Mouse (Mus musculus) mesoderm, embryonic 11.5 days (tissue): Measurements from ENCODE around the gene Ptprt.
"Not testable (repeated sequence)": the region's sequence is repeated elsewhere in the genome, so short reads cannot be mapped to it uniquely, and the experiment has no call there.

Experiments used
- DNase-seq: peaks from one replicate; pipeline ENCODE4 v3.0.0-alpha.2; 2012; ENCODE audit warnings: low read depth, low spot score

Ptprt gene

DNA sequence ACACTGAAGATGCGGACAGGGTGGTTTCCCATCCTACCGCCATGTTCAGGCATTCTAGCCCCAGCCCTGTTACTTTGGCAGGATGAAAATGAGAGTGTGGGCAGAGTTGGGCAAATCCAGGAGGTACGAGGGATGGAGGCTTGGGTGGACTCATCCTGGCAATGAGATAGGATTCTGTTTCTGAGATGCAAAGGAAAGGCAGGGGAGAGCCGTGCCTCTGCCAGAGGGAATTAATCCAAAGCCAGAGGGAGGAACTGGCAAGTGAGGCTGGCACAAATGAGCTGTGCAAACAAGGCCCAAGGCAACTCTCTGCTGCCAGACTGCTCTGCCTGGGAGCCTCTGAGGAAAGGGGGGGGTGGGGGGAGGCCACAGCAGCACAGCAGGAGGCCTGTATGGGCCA lies 441.4 kb downstream of the Ptprt start:
- no peak for DNase-seq

DNA sequence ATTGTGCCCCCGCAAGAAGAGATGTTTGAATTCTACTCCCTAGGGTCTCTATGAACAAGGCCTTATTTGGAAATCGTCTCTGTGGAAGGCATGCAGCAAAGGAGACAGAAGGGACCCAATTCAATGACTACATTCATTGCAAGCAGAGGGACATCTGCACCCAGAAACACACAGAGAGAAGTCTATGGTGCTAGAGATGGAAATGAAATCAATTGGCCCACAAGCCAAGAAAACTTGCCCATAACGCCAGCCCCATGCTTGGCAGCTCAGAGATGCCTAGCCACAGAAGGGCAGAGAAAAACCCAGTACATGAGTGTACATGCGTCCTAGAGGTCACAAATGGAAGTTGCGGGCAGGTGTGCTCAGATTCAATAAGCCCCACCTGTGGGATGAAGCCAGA lies 443.1 kb downstream of the Ptprt start:
- DNase-seq, result no peak

DNA sequence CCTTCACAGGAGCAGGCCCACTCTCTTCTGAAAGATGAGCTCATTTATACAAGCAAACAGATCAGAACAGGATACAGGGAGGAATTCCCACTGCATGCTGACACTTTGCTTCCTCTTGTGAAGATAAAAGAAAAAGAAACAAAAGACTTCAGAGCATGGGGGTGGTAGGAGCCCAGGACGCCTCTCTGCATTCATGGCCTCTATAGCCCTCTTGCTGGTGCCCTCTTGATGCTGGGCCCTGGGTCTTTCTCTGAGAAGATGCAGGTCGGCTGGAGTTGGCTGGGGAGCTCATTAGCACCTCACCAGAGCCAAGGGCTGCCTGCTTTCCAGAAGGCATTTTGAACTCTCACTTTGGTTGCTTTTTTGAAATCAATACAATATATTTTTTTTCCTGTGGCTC lies 448.6 kb downstream of the Ptprt start:
- no peak for DNase-seq

GRCm38 (mm10) chr2:162210564-162210963 lies 450.4 kb downstream of the Ptprt start:
- no peak for DNase-seq

GRCm38 (mm10) chr2:162197316-162197715 lies 463.6 kb downstream of the Ptprt start:
- no peak for DNase-seq

- DNase-seq, result no peak
Observed at GRCm38 (mm10) chr2:162182621-162183475, 478.1 kb downstream of the Ptprt start.

DNA sequence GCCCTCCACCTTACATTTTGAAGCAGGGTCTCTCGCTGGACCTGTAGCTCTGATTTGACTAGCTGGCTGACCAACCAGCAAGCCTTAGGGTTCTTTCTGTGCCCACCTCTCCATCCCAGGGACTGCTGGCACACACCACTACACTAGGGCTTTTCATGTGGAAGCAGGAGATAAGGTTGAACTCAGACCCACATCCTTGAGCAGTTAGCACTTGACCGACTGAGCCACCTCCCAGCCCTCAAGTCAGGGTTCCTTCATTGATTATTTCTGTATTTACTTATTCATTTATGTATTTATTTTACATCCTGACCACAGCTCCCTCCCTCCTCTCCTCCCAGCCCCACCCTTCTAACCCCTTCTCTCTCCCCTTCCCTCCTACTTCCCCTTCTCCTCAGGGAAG lies 479.1 kb downstream of the Ptprt start:
- DNase-seq, result no peak

DNA sequence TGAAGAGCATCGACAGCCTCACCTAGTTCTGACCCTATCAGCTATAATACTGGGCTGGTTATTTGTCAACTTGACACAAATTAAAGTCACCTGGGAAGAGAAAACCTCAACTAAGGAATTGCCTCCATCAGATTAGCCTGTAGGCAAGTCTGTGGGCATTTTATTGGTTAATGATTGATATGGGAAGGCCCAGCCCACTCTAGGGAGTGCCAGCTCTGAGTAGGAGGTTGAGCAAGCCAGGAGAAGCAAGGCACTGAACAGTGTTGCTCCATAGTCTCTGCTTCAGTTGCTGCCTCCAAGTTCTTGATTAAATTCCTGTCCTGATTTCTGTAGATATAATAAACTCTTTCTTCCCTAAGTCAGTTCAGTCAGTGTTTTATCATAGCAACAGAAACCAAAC lies 488.4 kb downstream of the Ptprt start:
- no peak for DNase-seq

DNA sequence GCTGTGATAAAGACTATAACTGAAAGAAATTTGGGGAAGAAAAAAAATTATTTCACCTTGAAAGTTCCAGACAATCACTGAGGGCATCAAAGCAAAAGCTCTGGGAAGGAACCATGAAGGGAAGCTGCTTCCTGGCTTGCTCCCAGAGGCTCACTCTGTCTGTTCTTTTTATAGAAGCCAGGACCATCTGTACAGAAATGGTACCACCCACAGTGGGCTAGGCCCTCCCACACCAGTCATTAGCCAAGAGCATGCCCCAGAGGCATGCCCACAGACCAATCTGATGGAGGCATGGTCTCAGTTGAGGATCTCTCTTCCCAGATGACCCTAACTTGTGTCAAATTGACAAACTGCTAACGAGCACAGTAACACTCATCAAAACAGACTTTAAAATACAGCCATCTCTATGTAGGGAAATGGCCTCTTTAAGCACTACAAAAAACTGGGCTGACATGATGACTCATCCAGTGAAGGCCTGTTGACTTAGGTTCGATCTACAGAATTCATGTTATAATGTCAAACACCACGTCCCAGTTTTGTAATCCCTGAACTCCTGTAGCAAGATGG lies 519.0 kb downstream of the Ptprt start:
- no peak for DNase-seq

- DNase-seq, result not testable (repeated sequence)
Observed at GRCm38 (mm10) chr2:162136176-162136575, 524.8 kb downstream of the Ptprt start.

DNA sequence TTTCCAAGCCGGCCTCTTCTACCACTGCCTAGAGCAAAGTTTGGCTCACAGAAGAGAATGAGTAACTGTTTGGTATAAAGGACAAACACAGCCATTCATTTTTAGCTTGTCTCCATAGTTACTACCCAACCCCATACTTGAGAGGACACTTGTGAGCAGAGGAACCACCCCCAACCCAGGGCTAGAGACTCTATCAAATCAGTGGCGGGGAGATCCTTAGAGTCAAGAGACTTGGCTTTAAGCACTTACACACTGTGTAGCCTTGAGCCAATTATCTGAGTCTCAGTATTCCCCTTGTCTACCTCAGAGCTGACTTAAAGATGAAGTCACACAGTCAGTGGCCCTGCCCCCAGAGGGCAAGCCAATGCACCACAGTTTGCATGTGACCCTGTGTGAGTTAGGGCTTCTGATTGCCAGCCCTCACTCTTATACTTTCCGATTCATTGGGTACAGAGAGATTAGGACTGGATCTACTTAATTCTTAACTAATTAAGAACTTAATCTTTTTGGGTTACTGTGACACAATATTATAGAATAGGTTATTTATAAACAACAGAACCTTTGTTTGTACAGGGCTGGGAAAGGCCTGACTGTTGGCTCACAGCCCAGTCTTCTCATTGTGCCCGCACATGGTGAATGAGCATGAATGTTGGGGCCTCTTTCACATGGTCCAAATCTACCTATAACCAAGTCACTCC lies 529.2 kb downstream of the Ptprt start:
- no peak for DNase-seq

GRCm38 (mm10) chr2:162129896-162130295 lies 531.1 kb downstream of the Ptprt start:
- no peak for DNase-seq

GRCm38 (mm10) chr2:162118041-162118440 lies 542.9 kb downstream of the Ptprt start:
- no peak for DNase-seq

DNA sequence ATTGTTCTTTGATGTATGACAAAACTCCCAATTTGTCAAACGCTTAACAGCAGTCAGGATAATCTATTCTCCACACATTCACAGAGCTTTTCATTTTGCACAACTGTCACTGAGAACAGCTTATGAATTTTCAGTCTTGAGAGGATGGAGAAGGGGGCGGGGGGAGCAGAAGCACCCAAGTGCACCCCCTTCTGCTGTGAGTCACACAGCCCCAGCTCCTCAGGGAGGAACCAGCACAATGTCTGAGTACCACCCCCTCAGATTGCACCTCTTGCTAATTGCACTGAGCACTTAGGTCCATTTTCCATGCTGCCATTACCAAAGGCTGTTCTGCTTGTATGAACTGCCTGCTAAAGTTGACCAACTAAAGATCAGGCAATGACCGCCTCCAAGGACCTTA lies 578.6 kb downstream of the Ptprt start:
- no peak for DNase-seq

- DNase-seq, result no peak
Observed at GRCm38 (mm10) chr2:162080717-162081398, 580.1 kb downstream of the Ptprt start.

- no peak for DNase-seq
Observed at GRCm38 (mm10) chr2:162078571-162079280, 582.2 kb downstream of the Ptprt start.

DNA sequence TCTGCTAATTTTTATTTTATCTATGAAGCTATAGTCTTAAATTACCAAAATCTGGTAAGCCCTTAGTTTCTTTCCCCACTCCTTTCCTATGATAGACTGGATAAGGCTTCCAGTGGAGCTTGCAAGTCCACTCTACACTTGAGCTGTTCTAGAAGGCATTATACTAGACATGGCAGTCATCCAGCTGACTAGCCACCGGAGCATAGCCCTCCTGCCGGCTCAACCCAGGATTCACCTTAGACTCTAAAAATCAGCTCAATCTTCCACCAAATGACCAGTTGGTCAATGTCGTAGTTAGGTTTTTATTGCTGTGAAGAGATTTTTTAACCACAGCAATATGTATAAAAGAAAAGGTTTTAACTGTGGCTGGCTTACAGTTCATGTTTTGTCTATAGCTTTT lies 608.1 kb downstream of the Ptprt start:
- no peak for DNase-seq

GRCm38 (mm10) chr2:162050198-162050597 lies 610.7 kb downstream of the Ptprt start:
- DNase-seq, result no peak

DNA sequence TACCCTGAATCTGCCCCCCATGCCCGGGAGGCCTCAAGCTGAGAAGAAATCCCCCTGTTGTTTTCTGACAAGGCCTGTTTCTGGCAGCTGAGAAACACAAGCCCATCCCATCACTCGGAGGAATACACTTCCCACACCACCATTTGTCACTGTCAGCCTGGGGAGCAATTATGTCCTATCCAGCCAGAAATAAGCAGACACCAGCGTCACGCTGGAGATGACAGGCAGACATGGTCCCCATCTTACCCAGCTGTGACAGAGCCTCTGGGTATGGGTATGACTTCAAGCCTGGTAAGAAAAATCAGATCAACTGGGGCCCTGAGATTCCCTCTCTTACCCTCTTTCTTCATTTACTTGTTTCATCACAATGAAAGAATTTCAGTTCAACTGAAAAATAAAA lies 625.3 kb downstream of the Ptprt start:
- DNase-seq, result no peak

- peak; percentile 61 for DNase-seq
Observed at GRCm38 (mm10) chr2:162031636-162032035, 629.3 kb downstream of the Ptprt start.

DNA sequence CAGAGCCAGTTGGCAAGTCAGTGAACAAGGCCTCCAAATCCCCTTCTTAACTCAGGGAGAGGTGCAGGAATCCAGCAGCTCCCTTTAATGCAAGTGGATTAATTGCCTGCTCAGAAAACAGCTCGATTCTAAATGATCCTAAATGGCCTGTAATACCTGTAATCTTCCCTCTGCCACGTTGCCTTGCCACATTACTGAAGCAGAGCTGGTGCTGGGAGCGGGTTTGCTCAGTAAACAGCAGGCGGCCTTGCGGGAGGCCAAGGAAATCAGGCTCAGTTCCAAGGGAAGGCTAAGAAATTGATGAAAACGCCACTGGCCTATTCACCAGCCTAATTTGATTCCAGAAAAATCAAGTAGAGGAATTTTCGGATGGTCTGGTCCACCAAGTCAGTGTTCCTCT lies 659.9 kb downstream of the Ptprt start:
- no peak for DNase-seq

DNA sequence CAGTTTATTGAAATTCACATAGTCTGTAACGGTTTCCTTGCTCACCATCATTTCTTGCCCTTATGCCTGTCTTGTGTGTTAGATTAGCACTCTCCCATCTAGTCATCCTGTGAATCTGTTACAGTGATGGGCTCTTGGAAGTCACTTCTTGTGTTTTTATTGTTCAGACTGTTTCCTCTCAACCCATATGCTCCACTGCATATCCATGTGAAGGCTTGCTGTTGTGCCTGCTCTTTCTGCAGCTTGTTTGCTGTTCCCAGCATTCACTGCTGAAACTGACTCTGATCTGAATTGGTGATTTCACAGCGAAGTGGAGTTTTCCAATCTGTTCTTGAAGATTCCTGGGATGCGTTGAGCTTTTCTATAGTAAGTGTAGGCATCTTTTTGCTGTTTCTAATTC lies 678.6 kb downstream of the Ptprt start:
- DNase-seq, result no peak
